Mouse (Mus musculus) cerebellum, adult 11-12 months (tissue): Measurements from ENCODE around the gene Recql5.

Experiments used
- DNase-seq: peaks from one replicate; pipeline ENCODE4 v3.0.0; 2022

The Recql5 gene

DNA sequence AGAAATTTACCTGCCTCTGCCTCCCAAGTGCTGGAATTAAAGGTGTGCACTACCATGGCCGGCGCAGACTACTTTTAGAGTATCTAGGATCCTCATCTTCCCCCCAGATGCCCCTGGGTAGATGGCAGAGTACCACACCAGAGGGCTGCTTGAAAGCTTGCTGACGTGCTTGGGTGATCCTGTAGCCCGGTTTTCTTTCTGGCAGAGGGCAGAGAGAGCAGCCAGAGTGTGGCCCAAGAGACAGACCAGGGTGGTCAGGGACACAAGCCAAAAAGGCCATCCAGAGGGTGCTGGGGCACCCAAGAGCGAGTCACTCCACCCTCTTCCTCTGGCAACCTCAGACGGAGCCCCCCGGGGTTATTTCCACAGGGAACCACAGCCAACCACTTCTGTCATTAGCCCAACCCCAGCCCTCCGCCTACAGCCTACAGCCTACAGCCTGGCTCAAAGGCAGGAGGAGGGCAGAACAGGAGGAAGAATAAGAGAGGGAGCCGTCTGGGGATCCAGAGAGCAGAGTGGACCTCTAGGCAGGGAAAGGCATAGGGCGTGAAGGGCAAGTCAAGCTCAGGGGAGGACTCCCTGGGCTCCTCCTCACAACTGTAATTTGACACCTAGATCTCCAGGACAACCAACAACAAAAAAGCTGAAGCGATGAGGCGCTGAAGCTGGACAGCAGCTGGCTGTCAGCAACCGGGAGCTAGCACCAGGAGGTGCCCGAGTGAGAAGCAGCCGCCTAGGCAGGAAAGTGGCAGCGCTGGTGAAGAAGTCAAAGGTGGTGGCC lies 33.6 kb downstream of the Recql5 start, which contains the start of gene Smim5:
Smim5 (plus strand) TSS at position 481 of the 781 bp plus-strand sequence.
- no peak for DNase-seq

DNA sequence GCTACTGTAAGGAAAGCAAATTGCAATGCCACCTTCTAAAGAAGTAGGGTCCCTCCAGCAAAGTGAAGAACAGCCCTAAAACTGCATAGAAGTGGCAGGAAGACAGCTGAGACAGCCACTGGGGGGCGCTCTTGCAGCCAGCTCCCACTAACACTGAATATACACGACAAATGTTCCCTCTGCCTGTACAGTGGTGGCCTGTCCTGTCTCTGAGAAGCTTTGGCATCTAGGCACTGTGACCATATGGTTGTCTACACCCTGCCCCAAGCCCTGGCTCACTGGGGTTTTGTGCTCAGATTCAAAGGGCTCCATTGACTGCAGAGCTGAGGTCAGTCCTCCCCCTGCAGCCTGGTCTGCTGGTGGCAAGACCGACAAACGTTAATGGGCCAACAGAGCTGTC lies 34.4 kb downstream of the Recql5 start:
- DNase-seq: peak; percentile 86

DNA sequence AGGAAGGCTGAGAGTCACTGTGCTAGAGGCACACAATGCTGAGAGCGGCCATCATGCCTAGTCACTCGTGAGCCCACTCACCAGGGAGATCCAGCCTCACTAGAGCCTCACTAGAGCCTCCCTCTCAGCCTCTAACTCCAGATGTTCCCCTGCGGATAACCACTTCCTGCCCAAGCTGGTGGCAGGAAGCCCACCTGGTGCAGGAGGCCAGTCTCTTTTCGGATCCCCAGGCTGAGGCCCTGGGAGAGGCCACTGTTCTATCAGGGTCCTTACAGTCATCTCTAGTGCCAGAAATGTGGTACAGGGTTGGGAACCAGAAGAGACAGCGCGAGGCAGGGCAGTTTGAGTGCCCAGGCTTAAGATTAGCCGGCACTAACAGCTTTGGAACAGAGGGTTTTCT lies 34.8 kb downstream of the Recql5 start:
- no peak for DNase-seq

DNA sequence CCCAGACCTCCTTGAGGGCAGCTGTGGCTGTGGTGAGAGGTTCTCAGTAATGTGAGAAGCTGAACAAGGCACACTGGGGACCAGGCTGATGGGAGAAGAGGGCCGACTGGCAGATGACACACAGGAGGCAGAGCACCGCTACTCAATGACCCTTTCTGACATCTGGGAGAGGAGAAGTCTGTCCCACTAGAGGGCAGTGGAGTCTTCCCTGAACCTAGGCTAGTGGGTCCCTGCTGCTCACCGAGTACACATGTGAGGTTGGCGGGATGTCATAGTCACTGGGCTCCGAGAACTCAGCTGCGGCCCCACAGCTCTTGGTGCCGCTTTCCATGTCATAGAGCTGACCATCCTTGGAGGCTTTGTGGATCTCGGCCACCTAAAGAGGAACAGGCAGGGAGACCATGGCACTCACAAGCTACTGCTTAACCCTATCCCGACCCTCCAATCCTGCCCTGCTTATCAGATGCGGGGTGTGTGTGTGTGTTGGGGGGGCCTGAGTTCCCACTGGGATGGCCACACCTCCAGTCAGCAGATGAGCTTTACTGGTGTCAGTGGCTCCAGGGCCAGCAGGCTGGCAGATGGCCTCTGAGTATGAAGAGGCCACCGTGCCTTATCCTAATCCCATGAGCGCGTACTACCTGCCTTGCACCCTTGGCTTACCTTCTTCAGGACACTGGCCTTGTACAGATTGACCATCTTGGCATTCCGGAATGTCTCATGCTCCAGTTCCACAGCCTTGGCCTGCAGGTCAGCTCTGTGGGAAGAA lies 38.3 kb downstream of the Recql5 start:
- DNase-seq: peak; percentile 43

DNA sequence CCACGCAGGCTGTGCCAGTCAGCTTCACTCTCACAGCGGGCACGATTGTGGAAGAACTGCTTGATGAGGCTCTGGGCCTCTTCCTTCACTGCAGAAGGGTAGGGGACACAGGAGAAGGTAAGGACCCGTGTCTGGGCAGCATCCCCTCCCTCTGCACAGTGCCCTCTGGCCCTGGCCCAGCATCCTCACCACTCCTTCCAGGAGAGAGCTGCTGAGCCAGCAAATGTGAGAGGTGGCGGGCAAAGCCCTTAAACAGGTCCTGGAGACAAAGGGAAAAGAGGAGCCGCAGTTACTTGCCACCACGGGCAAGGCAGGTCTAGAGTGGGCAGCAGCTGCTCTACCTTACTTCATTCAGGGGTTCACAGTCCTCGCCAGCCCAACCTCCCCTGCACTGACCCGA lies 40.2 kb downstream of the Recql5 start:
- no peak for DNase-seq

DNA sequence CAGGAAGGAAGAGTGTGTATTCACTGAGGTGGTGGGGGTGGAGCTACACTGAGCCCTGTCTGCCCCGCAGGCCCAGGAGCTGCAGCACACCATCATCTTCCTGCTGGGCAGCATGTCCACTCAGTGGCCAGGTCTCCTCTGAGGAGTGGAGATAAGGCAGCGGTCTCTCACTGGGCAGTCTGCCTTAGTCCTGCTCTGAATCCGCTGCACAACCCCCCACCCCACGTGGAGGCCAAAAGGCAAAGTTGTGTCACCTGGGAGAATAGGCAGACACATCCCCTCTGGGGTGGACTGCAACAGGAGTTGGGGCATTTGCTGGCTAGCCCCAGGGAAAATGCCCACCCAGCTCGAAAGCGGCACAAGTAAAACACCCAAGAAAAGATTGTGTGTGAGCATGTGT lies 41.1 kb downstream of the Recql5 start:
- no peak for DNase-seq

DNA sequence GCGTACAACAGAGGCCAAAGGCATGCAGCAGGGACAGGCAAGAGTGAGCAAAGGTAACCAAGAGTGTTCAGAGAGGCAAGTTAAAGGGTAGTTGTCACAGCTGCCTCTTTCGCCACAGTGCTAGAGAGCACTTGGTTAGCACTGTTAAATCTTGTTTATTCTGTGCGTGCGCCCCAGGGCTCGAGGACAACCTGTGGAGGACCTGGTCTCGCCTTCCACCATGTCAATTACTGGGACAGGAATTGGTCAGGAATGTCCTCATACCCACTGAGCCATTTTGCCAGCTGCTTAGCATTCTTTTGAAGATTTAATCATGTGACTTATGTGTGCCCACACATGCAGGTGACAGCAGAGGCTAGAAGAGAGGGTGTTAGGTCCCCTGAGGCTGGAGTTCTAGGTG lies 44.1 kb downstream of the Recql5 start:
- DNase-seq: no peak

DNA sequence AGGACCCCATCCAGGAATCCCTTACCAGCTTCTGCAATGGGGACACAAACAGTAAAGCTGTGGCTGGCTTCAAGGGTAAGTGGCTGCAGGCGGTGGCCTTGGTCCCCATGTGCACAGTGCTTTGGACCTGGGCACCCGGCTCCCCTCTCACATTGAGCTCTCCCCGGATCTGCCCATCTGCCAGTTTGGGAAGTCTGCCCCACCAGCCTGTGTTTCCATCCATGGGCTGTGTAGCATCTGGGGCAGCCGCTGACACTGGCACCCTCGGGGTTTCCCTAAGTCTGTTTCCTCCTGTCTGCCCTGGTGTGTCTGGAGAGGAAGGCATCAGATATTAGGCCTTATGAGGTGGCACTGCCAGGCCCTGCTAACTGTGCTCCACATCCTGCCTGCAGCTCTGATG lies 45.3 kb downstream of the Recql5 start:
- no peak for DNase-seq

DNA sequence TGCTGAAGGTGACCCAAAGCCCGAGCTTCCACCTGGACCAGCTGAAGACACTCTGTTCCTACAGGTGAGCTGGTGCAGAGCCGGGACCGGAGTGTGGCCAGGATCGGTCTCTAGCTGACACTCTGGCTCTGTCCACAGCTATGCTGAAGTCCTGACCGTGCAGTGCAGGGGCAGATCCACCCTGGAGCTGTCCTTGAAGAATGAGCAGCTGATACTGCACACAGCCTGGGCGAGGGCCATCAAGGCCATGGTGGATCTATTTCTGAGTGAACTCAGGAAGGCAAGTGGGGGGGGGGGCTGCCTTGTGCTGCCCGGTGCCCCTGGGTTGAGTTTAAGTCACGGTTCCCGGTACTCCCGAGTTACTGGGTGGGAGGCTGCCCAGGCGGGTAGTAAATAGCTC lies 46.8 kb downstream of the Recql5 start:
- DNase-seq: no peak

DNA sequence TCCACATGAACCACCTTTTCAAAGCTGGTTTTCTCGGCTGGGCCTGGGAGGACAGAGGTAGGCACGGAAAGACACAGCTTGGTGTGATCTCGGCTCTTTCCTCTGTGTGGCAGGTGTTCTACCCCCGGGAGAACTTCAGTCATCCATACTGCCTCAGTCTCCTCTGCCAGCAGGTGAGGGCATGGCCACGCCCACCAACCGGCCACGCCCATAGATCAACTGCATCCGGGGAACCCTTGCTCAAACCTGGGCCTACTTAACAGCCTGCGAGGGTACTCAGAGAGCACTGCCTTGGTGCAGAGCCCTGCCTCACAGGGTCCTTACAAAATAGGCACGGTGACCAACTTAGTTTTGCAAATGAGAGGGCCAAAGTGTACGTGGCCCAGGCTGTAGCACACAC lies 48.0 kb downstream of the Recql5 start:
- DNase-seq: no peak

DNA sequence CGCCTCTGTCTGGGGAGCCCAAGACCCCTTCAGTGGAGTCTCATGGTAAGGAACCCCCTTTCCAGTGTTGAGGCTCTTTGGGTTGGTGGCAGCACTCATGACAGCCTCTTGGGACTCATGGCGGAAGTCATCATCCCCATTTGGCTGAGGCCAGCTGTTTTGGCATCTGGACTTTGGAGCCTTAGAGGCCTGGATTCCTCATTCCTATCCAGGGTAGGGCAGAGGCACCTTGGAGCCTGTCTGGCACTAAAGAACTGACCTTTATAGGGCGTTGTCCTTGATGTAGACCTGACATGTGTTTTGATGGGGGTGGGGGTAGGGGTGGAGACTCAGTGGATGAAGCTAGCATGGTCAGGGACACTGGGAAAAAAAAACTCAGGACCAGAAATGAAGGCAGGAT lies 48.9 kb downstream of the Recql5 start:
- DNase-seq: no peak

DNA sequence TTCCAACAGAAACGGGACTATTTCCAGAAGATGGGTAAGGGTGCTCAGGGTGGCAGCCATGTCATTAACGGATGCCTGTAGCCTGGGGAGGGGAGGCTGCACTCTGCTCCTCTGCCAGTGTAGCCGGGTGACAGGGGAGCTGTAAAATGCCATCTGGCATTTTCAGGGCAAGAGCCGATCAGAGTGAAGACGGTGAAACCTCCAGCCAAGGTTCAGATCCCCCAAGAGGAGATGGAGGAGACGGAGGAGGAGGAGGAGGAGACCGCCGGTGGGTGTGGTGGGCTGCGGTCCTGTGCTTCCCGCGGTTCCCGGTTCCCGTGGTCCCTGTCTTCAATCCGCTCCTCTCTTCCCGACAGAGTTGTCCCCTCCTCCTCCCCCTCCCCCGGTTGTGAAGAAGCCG lies 50.0 kb downstream of the Recql5 start:
- no peak for DNase-seq

DNA sequence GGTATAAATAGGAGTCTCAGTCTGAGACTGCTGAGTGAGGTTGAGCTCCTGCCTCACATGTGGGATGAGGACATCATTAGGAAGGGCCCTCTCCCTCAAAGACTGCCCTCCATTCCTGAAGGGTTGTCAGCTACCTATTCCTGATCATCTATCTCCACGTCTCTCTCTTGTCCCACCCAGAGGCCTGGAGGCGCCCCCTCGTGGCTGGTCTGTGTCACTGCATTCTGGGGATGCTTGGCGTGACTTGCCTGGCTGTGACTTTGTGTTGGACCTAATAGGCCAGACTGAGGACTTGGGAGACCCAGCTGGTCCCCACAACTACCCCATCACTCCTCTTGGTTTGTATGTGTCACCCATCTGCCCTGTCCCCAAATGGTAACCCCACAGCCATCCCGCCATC lies 52.3 kb downstream of the Recql5 start:
- DNase-seq: no peak

DNA sequence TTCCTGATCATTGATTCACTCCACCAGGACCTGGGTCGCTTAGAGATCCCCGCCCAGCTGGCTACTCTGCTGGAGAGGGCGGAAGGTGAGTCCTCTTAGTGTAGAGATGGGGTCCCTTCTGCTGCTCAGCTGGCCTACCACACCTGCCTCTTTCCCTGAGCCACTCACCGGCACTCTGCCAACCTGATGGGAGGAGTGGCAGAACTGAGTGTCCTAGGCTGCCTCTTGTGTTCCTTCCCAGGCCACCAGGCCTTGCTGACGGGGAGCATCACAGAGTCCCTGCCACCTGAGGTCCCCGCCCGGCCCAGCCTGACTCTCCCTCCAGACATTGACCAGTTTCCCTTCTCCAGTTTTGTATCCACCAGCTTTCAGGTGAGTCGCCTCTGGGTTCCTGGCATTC lies 55.2 kb downstream of the Recql5 start:
- DNase-seq: no peak

DNA sequence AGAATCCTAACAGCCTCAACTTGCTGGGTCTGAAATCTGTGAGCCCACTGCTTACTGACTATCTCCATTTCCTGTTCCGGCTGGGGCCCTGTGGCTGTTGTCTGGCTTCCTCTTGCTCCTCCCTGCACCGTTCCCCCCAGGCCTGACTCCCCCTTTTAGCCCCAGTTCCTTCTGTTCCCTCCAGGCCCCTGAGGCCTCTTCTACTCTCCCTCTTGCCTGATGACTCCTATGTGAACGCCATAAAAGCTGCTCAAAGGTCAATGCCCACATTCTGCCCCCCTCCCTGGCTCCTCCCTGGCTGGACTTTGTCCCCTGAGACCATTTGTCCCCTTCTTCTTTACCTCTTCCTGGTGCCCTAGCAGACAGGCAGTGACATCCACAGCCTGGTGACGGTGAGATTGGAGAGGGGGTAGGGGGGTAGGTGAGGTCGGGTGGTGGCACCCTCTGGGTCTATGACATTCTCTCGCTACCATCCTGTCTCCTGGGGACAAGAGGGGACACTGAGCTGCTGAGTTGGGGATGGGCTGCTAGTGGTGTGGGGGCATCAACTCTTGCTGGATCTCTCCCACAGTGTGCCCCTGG lies 56.0 kb downstream of the Recql5 start:
- DNase-seq: no peak

DNA sequence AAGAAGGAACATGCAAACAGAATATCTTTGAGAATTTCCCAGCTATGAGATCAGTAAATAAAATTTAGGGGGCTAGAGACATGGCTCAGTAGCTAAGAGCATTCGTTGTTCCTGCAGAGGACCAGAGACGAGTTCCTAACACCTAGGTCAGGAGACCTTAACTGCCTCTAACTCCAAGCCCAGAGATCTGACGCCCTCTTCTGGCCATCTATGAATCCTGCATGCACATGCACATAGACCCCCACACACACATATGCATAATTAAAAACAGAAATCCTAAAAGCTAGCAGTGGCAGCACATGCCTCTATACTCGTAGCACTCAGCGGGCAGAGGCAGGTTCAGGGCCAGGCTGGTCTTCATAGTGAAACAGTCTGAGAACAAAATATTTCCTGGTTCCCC lies 56.8 kb downstream of the Recql5 start:
- no peak for DNase-seq

DNA sequence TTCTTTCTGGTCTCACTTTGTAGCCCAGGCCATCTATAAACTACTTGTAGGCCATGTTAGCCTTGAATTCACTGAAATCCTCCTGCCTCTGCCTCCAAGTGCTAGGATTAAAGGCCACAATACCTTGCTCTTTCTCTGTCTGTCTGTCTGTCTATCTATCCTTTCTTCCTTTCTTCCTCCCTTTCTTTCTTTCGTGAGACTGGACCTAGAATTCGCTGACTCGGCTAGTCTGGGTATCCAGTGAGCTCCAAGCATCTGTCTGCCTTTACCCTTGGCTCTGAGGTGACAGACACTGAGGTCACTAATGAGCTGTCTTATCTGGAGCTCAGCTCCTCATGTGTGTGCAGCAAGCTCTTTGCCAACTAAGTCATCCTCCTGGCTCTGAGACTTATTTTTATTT lies 57.3 kb downstream of the Recql5 start:
- no peak for DNase-seq

DNA sequence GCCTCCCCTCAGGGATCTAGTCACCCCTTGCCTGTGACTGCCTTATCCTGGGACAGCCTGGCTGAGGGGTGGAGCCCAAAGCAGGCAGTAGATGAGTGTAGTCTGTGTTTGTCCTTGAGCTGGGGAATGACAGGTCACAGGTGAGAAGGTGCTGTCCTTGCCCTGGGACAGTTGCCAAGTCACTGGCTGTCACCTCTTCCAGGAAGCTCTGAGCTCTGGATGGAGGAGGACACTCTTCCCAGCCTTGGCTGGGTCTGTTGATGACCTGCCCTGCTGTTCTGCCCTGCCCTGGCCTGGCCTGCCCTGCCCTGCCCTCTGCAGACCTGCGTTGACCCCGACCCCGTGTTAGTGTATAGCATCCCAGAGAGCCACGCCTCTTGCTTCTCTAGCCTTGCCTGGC lies 60.8 kb downstream of the Recql5 start:
- DNase-seq: no peak

DNA sequence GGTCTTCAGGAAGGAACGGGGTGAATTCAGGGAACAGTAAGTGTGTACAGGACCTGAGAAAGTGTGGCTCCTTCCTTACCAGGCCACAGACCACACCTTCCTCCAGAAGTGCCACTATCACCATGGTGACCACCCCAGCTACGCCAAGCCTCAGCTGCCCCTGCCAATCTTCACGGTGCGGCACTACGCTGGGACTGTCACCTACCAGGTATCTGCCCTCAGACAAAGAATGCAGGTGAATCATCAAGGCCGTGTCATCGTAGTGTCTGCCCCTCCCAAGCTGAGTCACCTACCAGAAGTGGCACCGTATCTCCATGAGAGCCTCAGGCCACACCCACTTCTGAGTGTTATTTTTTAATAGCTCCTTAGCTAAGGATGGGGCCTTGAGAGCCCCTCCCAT lies 63.9 kb downstream of the Recql5 start:
- no peak for DNase-seq

DNA sequence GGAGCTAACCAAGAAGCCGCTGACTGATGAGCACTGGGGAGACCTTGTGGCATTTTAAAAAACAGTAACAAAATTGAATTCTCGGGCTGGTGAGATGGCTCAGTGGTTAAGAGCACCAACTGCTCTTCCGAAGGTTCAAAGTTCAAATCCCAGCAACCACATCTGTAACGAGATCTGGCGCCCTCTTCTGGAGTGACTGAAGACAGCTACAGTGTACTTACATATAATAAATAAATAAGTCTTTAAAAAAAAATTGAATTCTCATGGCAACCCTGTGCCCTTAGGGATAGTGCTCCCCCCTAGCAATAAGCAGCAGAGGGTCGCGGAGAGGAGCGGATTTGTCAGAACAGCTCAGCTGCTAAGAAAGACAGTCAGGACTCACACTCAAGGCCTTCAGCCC lies 69.4 kb downstream of the Recql5 start:
- no peak for DNase-seq

DNA sequence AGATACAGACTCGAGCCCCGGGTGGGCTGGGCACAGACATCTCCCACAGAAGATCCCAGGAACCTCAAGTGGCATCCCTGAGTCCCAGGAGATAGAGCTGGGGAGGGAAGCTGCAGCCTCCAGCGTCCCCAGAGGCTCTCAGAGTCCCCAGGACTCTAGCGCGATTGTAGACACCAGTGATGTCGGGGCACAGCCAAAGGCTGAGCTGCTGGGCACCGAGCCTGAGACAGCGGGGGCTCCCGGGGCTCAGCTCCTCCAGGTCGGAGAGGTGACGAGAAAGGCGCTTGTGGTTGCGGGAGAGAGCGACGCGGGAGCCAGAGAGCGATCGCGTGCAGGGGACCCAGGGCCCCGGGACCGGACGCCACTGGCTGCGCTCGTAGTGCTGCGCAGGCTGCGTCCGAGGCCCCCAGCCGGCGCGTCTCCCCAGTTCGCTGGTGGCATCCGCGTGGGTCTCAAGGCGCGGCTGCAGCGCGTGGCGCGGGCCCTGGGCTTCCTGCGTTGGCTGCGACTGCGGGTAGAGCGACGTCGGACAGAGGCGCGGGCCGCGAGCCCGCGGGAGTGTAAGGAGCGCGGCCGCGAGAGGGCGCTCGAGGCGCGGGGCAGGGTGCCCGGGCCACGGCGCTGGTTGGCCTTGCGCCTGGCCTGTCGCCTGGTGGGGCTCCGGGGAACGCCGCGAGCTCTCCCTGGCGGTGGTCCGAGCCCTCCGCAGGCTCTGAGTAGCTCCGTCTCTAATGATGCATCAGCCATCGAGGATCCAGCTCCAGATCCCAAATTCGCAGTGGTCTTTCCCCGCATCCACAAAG lies 73.9 kb downstream of the Recql5 start:
- DNase-seq: peak; percentile 53

DNA sequence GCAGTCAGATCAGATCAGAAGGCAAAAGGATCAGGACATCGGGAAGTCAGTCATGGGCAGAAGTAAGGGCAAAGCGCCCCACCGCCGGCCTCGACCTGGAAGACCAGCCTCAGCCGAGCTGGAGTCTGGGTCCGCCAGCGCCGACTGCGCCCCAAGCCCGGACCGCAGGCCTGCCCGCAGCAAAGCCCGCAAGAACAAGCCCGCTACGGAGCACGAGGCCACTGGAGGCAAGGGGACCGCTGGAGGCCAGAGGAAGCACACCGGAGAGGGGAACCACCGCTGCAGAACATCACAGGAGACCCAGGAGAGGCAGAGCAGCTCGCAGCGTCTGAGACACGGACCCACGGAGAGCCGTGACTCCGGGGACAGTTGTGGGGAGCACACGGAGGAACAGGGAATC lies 74.9 kb downstream of the Recql5 start, which contains the start of gene Myo15b:
Myo15b (plus strand) TSS at position 53 of the 400 bp plus-strand sequence.
- no peak for DNase-seq

DNA sequence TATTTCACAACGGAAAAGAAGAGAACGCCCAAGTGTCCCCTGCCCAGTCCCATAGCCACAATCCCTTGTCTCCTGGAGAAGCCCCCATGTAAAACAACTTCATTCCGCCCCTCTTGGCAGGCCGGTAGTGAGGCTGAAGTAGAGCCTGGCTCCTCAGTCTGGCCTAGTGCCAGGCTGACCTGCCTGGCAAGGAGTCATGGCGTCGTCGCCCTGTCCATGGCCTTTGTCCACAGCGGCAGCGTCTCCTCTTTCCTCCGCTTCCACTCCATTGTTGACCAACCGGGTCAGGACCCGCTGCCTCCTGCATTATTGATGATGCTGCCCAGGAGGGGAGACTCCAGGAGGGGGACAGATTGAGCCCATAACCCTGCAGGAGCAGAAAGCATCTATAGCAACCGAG lies 75.3 kb downstream of the Recql5 start:
- DNase-seq: no peak
